Mouse (Mus musculus) Muller cell, postnatal 12 days (primary cell): ENCODE measurements around the gene Lcorl.

Experiments used
- DNase-seq: peaks from one replicate; pipeline ENCODE4 v3.0.0-alpha.2; 2015; ENCODE audit errors: inconsistent ontology term

Lcorl gene

DNA sequence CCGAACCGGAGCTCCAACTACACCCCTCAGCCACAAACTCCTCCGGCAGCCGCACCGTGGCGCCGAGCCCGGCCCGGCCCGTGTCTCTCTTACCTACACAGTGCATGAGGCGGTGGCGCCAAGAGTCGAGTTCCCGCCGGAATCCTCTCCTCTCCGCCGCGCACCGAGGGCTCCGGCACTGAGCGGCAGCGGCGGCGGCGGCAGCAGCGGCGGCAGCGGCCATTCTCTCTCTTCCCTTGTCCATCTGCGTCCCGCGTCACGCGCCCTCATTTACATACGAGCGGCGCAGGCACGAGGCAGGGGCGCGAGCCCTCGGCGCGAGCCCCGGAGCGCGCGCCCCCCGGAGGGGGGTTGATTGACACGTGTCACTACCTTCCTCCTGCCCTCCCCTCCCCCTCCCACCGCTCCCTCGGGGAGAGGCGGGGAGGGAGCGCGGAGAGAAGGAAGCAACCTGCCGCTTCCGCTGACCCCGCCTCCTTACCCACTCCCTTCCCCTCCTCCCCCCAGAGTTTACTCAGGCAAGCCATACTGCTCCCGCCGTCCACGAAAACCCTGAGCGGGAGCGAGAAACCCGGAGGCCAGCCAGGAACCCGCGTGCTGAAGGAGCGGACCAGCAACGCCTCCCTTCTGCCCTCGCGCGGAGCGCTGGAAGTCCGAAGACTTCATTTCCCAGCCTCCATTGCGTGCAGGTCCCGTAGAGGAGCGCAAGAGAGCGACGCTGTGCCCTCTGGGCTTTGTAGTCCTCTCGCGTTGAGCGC lies at the start of gene Lcorl:
Gene Lcorl (minus strand): TSS at position 362 of the 758 bp plus-strand sequence.
- peak; percentile 98 for DNase-seq

DNA sequence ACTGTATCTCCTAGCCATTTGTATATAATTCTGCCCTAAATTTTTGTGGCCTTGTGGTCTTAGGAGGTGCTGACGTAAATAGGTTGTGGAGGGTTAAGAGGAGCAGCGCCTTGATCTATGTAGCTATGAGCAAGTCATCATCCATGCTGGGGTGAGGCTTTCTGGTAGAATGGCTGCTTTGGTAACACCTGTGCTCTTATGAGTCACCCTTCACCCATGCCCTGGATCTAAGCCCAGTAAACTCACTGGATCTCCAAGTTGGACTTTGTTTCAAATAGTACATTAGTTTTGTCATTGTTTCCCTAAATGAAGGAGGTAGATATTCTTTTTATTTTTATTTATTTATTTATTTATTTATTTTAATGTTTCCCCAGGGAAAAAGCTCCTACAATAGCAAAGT lies 47.3 kb upstream of the Lcorl start:
- no peak for DNase-seq

DNA sequence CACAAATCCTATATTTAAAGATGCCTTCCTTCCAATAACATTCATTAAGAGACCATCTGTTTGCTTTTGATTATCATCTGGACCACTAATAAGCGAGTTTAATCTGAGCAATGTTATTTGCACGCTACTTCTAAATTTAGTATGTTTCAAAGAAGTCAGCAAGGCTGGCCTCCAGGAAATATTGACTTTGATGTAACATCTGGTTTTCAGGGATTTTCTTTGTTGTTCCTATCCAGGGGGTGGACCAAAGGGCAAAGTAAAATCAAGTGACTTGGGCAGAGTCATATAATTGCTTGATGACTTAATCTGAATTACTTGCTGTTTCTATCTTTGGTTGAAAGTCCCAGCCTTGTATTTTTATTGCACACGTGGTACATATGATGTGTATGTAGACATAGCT lies 45.8 kb upstream of the Lcorl start:
- no peak for DNase-seq

DNA sequence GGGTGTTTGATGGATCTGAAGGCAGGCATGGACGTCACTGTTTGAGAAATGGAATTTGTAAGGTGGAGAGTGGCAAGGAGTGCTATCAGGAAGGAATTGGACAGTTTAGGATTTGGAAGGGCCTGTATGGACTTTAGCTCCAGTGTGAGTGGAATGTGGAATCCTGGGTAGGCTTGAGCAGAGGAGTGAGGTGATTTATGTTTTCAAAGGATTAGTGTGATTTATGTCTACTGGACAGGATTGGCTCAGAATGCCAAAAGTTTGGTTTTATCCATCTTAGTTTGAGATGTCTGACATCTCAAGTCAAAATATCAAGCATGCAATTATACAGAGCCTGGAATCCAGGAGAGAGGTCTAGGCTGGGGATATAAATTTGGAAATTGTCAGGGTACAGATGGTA lies 37.9 kb upstream of the Lcorl start:
- DNase-seq: no peak

DNA sequence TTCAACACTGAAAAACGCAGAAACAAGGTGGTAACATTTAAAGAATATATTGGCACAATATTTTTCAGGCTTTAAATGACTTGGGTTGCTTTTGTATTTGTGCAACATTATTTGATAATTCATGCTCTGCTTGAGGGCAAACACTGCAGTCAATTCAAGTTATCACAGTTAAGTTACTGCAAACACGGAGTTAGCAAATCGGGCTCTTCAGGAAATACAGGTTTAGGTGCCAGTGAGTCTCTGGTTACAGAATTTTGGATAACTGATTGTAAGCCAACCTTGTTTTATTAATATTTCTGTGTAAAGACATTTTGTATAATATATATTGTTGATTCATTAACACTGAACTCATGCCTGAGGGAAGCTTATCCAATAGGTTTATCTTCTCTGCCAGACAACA lies 36.3 kb upstream of the Lcorl start:
- DNase-seq: no peak

DNA sequence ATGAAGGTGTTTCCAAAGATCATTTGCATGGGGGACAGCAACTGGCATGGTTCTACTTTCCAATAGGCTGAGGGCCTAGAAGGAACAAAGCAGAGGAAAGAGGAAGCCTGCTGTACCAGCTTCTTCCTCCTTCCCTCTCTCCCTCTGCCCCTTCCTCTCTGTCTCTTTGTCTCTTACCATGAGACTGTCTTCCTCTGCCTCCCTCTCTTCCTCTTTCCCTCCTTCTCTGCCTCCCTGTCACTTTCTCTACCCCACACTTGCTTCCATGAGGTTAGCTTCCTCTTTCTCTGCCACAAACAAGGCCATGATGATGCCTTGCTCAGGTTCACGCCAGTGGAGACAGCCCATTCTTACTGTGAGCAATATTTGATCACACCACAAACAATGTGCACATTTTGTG lies 18.9 kb upstream of the Lcorl start:
- no peak for DNase-seq

DNA sequence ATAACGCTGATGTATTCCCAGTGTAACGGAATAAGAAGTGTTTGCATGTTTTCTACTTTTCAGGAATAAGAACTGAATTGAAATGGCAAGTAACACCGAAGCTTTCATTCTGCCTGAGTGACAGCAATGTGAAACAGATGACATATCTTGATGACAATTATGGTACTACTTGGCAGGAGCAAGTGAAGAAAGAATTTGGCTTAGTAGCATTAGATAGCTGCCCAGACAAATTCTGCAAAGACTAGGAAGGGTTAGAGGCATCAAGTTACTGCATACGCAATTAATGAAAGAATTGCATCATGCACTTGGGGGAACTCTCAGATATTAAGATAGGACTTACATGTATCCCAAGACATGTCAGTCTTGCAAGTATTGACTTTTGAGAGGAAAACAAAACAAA lies 18.1 kb upstream of the Lcorl start:
- peak; percentile 81 for DNase-seq

DNA sequence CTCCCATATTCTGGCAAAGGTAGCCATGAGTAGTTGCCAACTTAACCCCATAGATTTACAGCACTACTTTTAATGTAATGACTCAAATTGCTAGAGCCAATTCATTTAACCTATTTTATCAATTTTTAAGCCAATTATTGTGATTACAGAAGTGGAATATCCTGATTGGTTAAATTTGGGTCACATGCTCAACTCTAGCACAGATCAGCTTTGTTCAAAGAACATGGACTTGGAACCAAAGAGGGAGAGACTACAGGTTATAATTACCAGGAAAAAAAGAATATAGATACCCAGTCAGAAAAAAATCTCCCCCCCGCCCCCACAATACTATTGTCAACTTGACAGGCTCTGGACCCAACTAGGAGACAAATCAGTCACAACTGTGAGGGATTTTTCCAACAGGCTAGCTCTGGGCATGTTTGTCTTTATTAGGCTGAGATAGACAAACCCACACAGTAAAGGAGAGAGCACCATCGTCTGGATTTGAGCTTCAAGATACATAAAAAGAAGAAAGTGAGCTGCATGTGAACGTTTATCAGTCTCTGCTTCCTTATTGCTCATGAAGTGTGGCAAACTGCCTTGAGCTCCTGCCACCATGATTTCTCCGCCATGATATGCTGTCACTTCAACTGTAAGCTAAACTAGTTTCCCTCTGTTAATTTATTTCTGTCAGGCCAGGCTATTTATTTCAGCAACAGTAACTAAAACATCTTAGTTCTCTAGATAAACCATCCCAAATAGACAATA lies 17.0 kb upstream of the Lcorl start:
- DNase-seq: no peak

DNA sequence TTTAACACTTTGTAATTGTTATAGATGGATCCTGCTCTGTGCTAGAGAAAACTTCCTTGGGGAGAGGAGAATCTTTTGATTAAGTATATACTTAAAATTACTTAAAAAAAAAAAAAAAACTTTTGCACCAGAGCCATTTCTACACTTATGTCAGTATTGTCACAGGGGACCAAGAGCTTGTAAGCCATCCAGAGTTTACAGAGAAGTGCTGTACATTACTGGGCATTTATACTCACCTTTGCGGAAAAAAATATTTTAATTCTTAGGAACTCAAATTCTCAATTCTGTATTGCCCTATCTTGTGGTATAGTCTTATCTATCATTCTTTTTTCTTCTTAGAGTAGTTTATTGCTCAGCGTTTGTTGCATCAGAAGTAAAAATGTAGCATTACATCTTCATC lies 953 bp upstream of the Lcorl start:
- DNase-seq: no peak

DNA sequence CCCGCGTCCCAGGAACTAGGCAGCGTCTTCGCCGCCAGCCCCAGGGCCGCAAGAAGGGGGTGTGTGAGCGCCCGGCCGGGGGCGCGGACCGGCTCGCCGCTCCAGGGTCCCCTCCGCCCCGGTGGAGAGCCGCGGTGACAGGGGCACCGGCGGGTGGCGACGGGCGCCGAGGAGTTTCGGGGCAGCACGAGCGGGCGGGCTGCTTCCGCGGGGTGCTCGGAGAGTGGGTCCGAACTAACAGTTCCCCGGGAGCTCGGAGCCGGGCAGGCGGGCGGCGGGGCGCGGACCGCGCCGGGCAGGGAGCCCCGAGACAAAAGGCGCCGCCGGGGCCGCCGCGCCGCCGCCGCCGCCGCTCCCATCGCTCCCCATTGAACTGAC lies 550 bp downstream of the Lcorl start:
- no peak for DNase-seq

DNA sequence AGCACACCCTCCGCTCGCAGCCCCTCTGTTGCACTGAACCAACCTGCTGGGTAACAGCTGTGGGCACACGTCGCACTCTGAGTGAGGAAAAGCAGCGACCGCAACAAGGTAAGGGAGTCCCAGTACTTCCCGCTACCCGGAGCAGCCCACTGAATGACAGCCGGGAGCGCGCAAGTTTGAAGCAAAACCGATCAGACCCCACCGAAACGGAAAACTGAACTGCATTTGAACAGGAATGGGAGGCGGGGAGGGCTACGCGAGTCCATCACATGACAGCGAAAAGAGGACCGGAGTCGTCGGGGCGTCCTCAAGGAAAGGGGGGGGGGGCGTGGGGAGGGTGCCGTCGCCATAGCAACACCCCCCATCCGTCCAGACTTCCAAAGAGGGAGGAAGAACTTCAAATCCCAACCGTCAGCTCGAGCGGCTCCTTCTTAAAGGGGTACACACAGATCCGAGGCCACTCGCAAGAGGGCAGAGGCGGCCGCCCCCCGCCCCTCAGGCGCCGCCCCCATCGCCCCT lies 1.1 kb downstream of the Lcorl start:
- DNase-seq: peak; percentile 87

DNA sequence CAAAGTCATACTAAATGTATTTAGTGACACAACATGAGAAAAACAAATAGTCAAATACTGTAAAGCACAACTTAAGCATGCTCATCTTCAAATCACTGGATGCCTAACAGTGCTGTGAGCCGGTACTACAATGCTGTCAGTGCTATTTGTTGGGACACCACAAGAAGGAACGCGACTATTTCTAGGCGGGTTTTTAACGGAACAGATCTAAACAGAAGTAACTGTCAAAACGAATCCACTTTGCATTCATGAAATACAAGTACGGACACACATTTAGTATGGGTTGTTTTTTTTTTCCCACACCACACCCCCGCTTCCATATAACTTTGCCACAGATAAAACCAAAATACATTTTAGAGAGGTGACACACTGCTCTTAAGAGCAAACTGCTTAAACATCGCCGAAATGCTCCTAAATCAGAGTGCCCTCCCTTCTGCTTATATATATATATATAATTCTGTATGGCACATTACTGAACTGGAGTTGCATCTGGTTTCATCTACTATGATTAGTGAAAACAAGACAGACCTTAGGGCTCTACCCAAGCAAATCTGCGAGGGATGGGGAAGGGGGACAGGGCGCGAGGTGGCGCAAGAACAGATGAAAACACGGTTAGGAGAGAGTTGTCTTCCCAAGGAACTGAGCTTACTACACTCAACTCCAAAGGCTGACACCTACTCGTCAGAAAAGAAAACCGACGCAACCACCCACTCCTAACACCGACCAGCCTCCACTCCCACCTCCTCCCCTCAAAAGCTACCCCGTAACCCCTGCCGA lies 1.7 kb downstream of the Lcorl start:
- DNase-seq: peak; percentile 69

DNA sequence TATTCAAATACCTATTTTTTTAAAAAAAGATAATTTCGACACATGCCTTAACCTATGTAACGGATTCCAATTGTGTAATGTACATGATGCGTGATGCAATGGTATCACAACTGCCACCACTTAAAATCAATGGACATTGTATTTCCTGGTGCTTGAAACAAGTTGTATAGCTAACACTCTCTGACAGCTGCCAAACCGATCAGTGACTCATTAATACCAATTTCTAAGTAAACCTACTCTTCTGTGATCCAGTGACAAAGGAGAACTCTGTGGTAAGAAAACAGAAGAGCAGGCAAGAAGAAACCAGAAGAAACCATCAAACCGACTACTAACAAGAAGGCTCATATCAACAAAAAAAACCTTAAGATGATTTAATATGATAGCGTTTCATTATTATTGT lies 12.7 kb downstream of the Lcorl start:
- DNase-seq: no peak

DNA sequence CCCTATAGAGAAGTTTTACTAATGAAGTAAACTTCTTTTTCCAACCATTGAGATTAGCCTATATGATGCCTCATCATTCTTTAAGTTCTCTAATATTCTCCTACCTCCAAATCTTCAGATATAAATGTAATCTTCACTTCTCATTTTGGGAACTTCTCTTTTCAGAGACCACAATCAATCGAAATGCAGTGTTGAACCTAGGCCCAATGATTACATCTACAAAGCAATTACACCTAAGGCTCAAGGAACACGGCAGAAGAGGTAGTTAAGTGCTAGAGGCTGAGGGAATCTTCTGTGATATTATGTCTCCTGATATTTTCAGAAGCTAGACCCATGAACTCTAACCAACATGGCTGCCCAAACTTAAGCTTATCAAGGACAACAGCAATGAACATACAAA lies 22.3 kb downstream of the Lcorl start:
- no peak for DNase-seq

DNA sequence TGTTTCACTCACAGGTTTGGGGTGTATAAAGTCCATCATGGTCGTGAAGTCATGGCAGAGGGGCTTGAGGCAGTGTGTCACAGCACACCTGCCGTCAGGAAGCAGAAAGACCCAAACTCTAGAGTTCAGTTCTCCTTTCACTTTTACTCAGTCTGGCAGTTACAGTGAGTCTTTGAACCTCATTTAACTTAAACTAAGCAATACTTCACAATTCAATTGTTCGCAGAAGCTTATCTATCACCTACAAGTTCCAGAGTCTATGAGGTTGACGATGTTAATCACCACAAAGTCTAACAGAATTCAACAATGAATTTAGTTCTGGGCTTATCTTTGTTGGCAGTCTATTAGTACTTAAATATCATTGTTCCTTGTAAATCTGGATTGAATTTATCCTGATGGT lies 45.9 kb downstream of the Lcorl start:
- no peak for DNase-seq

DNA sequence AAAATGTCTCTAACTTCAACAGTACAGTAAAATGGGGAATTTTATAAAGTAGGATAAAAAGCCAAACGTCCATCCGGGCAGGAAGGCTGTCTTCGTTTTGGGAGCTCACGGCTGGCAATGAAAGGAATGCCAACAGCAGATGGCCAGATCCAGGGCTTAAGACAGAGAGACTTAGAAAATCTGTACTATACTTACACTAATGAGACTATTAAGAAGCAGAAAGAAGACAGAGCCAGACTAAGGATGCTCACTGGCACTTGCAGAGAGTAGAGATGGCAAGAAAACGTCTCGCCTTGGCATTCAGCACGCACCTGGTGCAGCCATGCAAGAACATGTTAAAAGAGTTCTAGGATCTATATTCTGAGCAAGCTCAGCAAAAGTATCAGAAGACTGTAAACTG lies 65.6 kb downstream of the Lcorl start:
- DNase-seq: no peak

DNA sequence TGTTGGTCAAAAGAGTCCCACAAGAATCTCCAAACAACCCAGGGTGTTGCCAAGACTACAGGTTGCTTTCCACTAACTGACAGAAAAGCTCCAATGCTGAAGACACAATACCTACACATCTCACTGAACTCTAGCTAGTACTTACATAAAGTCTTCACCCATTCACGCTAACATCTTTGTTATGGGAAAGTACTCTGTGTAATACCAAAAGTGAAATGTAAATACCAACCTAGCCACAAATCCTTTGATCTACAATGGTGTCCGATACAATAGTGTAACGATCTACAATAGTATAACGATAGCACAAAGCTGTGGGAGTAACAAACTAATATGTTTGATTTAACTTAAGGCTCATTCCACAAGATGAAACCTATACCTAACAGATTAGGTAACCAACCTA lies 67.2 kb downstream of the Lcorl start:
- no peak for DNase-seq

DNA sequence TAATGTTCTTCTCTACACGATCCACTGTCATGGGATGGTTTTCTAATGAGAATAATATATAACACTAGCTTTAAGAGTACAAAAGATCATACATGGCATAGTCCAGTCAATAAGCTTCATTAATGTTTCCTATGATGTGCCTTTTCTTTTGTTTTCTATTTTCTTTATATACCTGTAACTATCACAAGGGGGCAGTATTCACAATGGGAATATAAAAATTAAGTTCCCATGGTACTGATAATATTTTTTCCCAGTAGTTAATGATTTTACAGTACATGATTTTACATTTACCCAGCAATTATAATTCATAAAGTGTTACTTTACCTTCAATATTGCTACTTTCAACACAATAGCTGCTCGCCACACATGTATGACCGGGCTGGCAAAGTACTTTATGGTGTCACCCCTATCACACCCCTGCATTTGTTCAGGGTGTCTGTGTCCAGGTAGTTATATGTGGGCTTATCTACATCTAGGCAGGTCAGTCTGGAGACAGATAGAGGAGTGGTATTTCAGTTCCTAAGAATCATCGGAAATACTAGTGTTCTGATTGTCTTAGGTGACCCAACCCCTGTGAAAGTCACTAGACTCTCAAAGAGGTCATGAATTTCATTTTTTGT lies 99.8 kb downstream of the Lcorl start:
- no peak for DNase-seq

DNA sequence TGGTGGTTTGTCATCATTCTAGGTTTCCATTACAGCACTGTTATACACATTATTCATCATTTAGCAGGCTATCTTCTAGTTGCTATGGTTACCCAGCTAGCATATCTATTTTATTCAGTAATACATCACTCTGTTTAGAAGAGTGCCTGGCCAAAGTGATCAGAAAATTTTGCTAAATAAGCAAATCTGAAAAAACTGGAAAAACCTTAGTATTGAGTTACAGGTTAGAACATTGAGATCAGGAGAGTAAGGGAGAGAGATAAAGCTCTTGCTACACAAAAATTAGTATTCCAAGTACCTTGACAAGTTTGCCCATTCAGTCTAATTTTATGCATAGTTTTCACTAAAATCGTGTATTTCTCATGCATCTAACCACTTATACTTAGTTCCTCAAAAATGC lies 119.5 kb downstream of the Lcorl start:
- DNase-seq: no peak

DNA sequence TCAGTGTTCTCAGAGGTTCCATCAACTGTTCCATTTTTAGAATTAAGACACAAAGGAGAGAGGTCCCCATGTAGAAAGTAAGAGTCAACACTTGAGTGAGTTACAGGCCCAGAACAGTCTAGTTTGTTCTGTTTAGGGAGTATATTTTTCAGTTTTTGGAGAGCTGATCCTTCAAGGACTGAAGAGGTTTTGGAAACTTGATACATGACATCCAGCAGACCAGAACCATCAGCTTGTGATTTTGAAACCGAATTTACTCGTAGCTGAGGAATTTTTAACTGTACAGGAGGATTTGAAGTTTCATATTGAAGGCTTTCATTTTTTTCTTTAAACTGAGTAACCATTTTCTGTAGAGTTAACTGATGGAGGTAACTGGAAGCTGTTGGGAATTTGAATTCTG lies 123.7 kb downstream of the Lcorl start:
- no peak for DNase-seq

DNA sequence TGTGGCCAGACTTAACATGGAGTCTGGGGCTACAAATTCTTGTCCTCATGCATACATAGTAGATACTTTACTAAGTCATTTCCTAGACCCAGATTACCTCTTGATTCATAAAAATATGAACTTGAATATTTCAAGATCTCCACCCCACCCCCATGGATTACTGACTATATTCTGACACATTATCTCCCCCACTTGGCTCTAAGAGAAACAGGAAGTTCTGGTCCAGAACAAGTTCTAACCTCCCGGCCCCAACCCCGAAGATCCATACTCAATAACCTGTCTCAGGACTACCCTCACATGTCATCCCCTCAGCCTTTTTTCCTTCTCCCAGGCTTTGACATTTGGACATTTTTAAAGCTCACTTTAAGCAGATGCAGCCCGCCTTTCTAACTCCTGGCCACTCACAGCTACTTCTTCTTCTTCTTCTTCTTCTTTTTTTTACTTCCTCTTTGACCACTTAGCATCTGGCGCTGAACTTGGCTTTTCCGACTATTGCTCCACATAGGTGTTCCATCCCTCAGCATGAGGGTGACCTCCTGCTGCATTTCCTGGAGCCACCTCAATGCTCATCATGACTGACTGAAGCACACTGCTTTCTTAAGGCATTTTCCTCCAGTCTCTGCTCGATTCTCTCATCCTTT lies 138.4 kb downstream of the Lcorl start:
- DNase-seq: no peak

DNA sequence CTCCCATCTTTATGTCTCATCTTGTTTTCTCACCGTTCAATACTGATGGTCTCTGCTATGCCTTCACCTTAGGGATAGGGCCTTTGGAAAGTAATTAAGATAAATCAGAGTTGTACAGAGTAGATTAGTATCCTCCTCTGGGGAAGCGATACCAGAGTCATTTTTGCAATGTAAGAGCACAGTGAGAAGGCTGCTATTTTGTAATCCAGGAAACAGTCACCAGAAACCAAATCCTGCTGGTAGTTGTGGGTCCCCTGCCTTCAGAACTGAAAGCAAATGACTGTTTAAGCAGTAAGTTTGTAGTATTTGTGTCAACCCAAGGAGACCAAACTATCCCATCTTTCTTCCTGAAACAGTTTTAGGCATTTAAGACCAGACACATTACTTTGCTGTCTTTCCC lies 147.8 kb downstream of the Lcorl start:
- DNase-seq: no peak
